Mouse (Mus musculus): ENCODE data around the gene Fam162a. TPM values are rescaled to one million over a fixed set of nuclear protein-coding genes. Genes with fewer than 3 reads are reported as not detected.

Fam162a gene
- 112 TPM for polyA plus RNA-seq (2017; shearing (Covaris generic))

GRCm38 (mm10) chr16:36071450-36072379 lies at the start of gene Fam162a, which contains the start of gene Ccdc58:
Gene Fam162a (minus strand): TSS chr16:36071594.
Gene Ccdc58 (plus strand): TSS chr16:36071685.

GRCm38 (mm10) chr16:36040640-36041624 lies 30.5 kb downstream of the Fam162a start, which contains the start of gene Wdr5b:
Gene Wdr5b (plus strand): TSS chr16:36041190.

Other genes starting within 250 kb of the Fam162a start
- gene Parp14, start 200.1 kb downstream of the Fam162a start, polyA plus RNA-seq (2017; shearing (Covaris generic)): 115 TPM
- gene Parp9, start 133.1 kb downstream of the Fam162a start, polyA plus RNA-seq (2017; shearing (Covaris generic)): 105 TPM
- gene Dtx3l, start 132.4 kb downstream of the Fam162a start, polyA plus RNA-seq (2017; shearing (Covaris generic)): 102 TPM
- gene Kpna1, start 92.8 kb downstream of the Fam162a start, polyA plus RNA-seq (2017; shearing (Covaris generic)): 87.5 TPM
- 8.0 TPM for gene Wdr5b, start 30.4 kb downstream of the Fam162a start, polyA plus RNA-seq (2017; shearing (Covaris generic))
- 41.5 TPM for gene Ccdc58, start 91 bp upstream of the Fam162a start, polyA plus RNA-seq (2017; shearing (Covaris generic))
- not detected for gene Csta1, start 59.6 kb upstream of the Fam162a start, polyA plus RNA-seq (2017; shearing (Covaris generic))
- gene Stfa2l1, start 85.2 kb upstream of the Fam162a start, polyA plus RNA-seq (2017; shearing (Covaris generic)): not detected
- not detected for gene Gm5483, start 112.6 kb upstream of the Fam162a start, polyA plus RNA-seq (2017; shearing (Covaris generic))
- gene Gm5416, start 138.8 kb upstream of the Fam162a start, polyA plus RNA-seq (2017; shearing (Covaris generic)): not detected
- 1.7 TPM for gene 2010005H15Rik, start 149.9 kb upstream of the Fam162a start, polyA plus RNA-seq (2017; shearing (Covaris generic))
- gene Stfa1, start 205.4 kb upstream of the Fam162a start, polyA plus RNA-seq (2017; shearing (Covaris generic)): not detected